Mouse (Mus musculus): ENCODE measurements around the gene Olfr1423.

- no peak for TF ChIP-seq CTCF (IDR thresholded peaks at IDR 0.05; ENCODE audit: borderline replicate concordance, extremely low read depth, insufficient read depth, insufficient read length)
- TF ChIP-seq POLR2A (IDR thresholded peaks at IDR 0.05; ENCODE audit: borderline replicate concordance, extremely low read depth, insufficient read depth, insufficient read length, poor library complexity, severe bottlenecking), result no peak
Measured at GRCm38 (mm10) chr19:12043163-12043562, 2.0 kb upstream of the Olfr1423 start.
